Mouse (Mus musculus) lung, postnatal 0 days (tissue): Measurements from ENCODE around the gene Rgl3. TPM values are rescaled to one million over a fixed set of nuclear protein-coding genes. Genes with fewer than 3 reads are reported as not detected.

Experiments
- ATAC-seq: fragments of 200-750 bp; cut with Nextera tagmentation; 2 replicates; pipeline ENCODE4 v1.8.0; 2017; ENCODE audit warnings: moderate library complexity
- DNase-seq: peaks from one replicate; pipeline ENCODE4 v3.0.0-alpha.2; 2016; ENCODE audit warnings: low spot score
- H3K27ac ChIP-seq: fragments of 300-500 bp; sonication (generic); 2 replicates; pipeline ENCODE4 v1.5.1; 2014; ENCODE audit warnings: antibody characterized with exemption, mild to moderate bottlenecking, low read length, mixed read lengths
- H3K27me3 ChIP-seq: fragments of 300-500 bp; sonication (generic); replicated peaks from 2 replicates; pipeline ENCODE4 v1.6.1; 2014; ENCODE audit warnings: low read length, mixed read lengths; ENCODE audit not compliant: insufficient read depth
- H3K36me3 ChIP-seq: fragments of 300-500 bp; sonication (generic); 2 replicates; pipeline ENCODE4 v1.6.1; 2014; ENCODE audit warnings: low read length, mixed read lengths; ENCODE audit not compliant: insufficient read depth
- H3K4me1 ChIP-seq: fragments of 300-500 bp; sonication (generic); 2 replicates; pipeline ENCODE4 v1.6.1; 2014; ENCODE audit warnings: antibody characterized with exemption, low read depth, low read length, mixed read lengths; ENCODE audit not compliant: insufficient read depth
- H3K4me2 ChIP-seq: fragments of 300-500 bp; sonication (generic); replicated peaks from 2 replicates; pipeline ENCODE4 v1.6.1; 2014; ENCODE audit warnings: low read depth, mild to moderate bottlenecking, low read length, moderate library complexity, mixed read lengths
- H3K4me3 ChIP-seq: fragments of 300-500 bp; sonication (generic); 2 replicates; pipeline ENCODE4 v1.5.1; 2014; ENCODE audit warnings: low read depth, low read length
- H3K9ac ChIP-seq: fragments of 300-500 bp; sonication (generic); replicated peaks from 2 replicates; pipeline ENCODE4 v1.6.1; 2014; ENCODE audit warnings: low read depth, mild to moderate bottlenecking
- H3K9me3 ChIP-seq: fragments of 300-500 bp; sonication (generic); 2 replicates; pipeline ENCODE4 v1.6.1; 2016; ENCODE audit warnings: low read length, mixed read lengths
- CTCF ChIP-seq: IDR thresholded peaks from 2 replicates; pipeline ENCODE4 v1.5.1; 2016; ENCODE audit warnings: antibody characterized with exemption, mild to moderate bottlenecking
- EP300 ChIP-seq: IDR thresholded peaks from 2 replicates; pipeline ENCODE4 v1.6.1; 2016; ENCODE audit warnings: antibody characterized with exemption, mild to moderate bottlenecking, control low read depth
- WGBS: fragments of 180-500 bp; shearing (Covaris S2); extraction: QIAGEN DNeasy Blood & Tissue Kit; methylation state at CpG from one replicate; pipeline ENCODE4 v1.1.7; 2014; 5-methylcytosine and 5-hydroxymethylcytosine counted together
- polyA plus RNA-seq: library from polyadenylated mRNA; unstranded; fragments of >200 nt; fragmentation: Nextera tagmentation; extraction: Ambion mirVana; gene quantifications from 2 replicates; pipeline ENCODE4 v1.2.1, GENCODE M21; 2015

The Rgl3 gene
- polyA plus RNA-seq, 1 experiment from 2014 or later, result 6.0 TPM

DNA sequence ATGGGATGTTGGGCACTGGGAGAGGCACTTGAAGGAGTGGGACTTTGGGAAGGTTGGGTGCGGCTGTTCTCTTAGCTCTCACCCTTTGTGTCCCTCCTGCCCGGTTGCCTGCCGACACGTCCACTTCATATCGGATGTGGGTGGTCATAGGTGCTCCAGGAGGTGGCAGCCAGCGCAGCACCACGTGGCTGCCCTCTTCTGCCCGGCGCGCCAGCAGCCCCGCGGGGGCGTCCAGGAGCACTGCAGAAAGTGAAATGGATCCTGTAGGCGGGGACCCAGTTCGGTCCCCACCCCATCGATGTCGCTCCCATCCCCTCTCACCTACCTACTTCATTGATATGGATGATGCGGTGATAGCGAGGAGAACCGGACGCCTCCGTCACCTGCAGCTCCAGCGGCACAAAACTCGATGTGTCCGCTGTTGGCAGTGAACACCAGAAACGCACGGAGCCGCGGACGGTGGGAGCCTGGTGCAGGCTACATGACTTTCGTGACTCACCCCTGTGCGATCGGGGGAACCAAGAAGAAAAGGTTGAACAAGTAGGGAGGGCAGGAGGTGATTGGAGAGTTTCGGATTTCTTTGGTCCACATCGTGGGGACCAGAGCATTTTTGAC lies 27.8 kb downstream of the Rgl3 start:
- TF ChIP-seq EP300, result no peak
- TF ChIP-seq CTCF, result peak; percentile 15; the same call in 1 of the 2 replicates
- WGBS, result 2% methylated on average over 33 of the region's 35 CpGs
- peak; percentile 36 for DNase-seq

GRCm38 (mm10) chr9:21960558-21961208 lies 28.6 kb downstream of the Rgl3 start:
- Histone ChIP-seq H3K36me3 (no peaks in the 10 kb centered on the region), H3K27ac (0 out of 2 replicates have a peak overlapping the region, but pooled peaks have one; percentile 38), H3K4me3 (peak overlapping the region; percentile 37; the same call in 1 of the 2 replicates), H3K27me3 (0 out of 2 replicates have a peak, but pooled peaks cover 7% of the 10 kb centered on the region), H3K4me2 (peak overlapping the region; percentile 17), H3K4me1 (peaks cover 28% of the 10 kb centered on the region), H3K9ac (no peak overlapping the region), H3K9me3 (no peaks in the 10 kb centered on the region)
- no peak for TF ChIP-seq EP300
- peak; percentile 64 for TF ChIP-seq CTCF
- peak; percentile 55 for DNase-seq
- whole genome bisulfite sequencing, result 12% methylated on average over 26 of the region's 26 CpGs
- ATAC-seq, result no peak

More for the DNA sequence above, 27.8 kb downstream of the Rgl3 start:
- Histone ChIP-seq H3K4me2 (peak overlapping the region; percentile 81), H3K9ac (no peak overlapping the region), H3K27ac (no peak overlapping the region), H3K36me3 (no peaks in the 10 kb centered on the region), H3K4me3 (peak overlapping the region; percentile 37; the same call in 1 of the 2 replicates), H3K4me1 (peaks cover 25% of the 10 kb centered on the region), H3K9me3 (no peaks in the 10 kb centered on the region), H3K27me3 (0 out of 2 replicates have a peak, but pooled peaks cover 7% of the 10 kb centered on the region)
- peak; percentile 29; the same call in 1 of the 2 replicates for ATAC-seq

DNA sequence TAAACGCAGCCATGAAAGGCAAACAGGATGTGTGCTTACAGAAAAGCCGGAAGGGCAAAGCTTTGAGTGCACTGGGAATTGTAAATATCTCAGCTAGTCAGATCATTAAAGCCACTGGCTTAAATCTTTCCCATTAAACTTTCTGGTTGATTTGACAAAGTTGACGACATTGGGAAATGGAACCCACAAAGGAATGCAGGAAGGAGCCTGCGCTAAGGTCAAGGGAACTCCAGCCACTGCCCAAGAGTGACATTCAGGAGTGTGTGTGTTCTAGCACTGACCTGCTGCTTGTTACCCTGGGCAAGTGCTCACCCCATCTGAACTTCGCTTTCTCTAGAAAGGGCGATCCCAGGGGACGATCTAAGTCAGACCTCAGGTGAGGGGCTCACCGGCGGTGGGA lies 29.1 kb downstream of the Rgl3 start:
- 0 out of 2 replicates have a peak overlapping the region, but pooled peaks have one; percentile 38 for H3K27ac ChIP-seq
- H3K4me2 ChIP-seq, result peak overlapping the region; percentile 17; the same call in 1 of the 2 replicates
- 39% methylated on average over 9 of the region's 9 CpGs for WGBS
- no peak for TF ChIP-seq EP300
- no peak for TF ChIP-seq CTCF
- H3K4me1 ChIP-seq, result peaks cover 28% of the 10 kb centered on the region
- H3K9ac ChIP-seq, result no peak overlapping the region
- 0 out of 2 replicates have a peak, but pooled peaks cover 7% of the 10 kb centered on the region for H3K27me3 ChIP-seq
- ATAC-seq, result no peak
- DNase-seq, result no peak
- H3K4me3 ChIP-seq, result no peak overlapping the region
- no peaks in the 10 kb centered on the region for H3K9me3 ChIP-seq
- H3K36me3 ChIP-seq, result no peaks in the 10 kb centered on the region

DNA sequence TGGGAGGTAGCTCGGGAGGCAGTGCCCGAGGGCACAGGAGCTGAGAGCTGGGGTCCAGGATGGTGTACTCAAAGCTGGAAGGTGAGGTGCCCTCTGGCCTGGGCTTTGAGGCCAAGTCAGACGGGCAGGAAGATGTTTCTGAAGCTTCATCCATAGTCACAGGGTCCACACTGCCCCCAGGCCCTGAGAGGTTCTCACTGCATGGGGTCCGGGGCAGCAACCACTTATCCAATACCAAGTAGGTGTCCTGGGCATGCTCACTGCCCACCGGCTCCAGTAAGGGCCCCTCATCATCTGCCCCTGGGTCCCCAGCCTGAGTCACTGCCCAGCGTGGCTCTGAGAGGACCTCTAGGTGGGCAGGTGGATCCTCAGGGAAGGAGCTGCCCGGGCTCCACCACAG lies 30.0 kb downstream of the Rgl3 start:
- Histone ChIP-seq H3K4me2 (no peak overlapping the region), H3K9me3 (no peaks in the 10 kb centered on the region), H3K9ac (no peak overlapping the region), H3K36me3 (no peaks in the 10 kb centered on the region), H3K27me3 (0 out of 2 replicates have a peak, but pooled peaks cover 7% of the 10 kb centered on the region), H3K4me3 (no peak overlapping the region), H3K4me1 (peaks cover 28% of the 10 kb centered on the region), H3K27ac (no peak overlapping the region)
- WGBS, result 86% methylated on average over 7 of the region's 7 CpGs
- no peak for DNase-seq
- TF ChIP-seq EP300, result no peak
- no peak for ATAC-seq

- DNase-seq, result no peak
- no peak for ATAC-seq
- Histone ChIP-seq H3K27ac (no peak overlapping the region), H3K4me2 (no peak overlapping the region), H3K36me3 (no peaks in the 10 kb centered on the region), H3K9ac (no peak overlapping the region), H3K9me3 (no peaks in the 10 kb centered on the region), H3K27me3 (0 out of 2 replicates have a peak, but pooled peaks cover 7% of the 10 kb centered on the region), H3K4me1 (peaks cover 28% of the 10 kb centered on the region), H3K4me3 (no peak overlapping the region)
- 80% methylated on average over 5 of the region's 5 CpGs for WGBS
- no peak for TF ChIP-seq CTCF
- TF ChIP-seq EP300, result no peak
These were observed 30.9 kb downstream of the Rgl3 start for GRCm38 (mm10) chr9:21958372-21958771.

- peak; percentile 98 for ATAC-seq
- H3K4me3 ChIP-seq, result peak within 1 kb of the TSS; percentile 73
- peak within 1 kb of the TSS; percentile 94 for H3K27ac ChIP-seq
- no peaks in the 10 kb centered on the region for H3K36me3 ChIP-seq
- H3K9me3 ChIP-seq, result no peaks in the 10 kb centered on the region
- peaks cover 10% of the 10 kb centered on the region; the same call in 1 of the 2 replicates for H3K4me1 ChIP-seq
- 0 out of 2 replicates have a peak, but pooled peaks cover 1% of the 10 kb centered on the region for H3K27me3 ChIP-seq
- H3K4me2 ChIP-seq, result peak within 1 kb of the TSS; percentile 63
- WGBS, result 1% methylated on average over 54 of the region's 54 CpGs
- DNase-seq, result peak; percentile 98
- peak within 1 kb of the TSS; percentile 73; the same call in 1 of the 2 replicates for H3K9ac ChIP-seq
- TF ChIP-seq EP300 (no peak), CTCF (no peak)
These were observed 33.5 kb downstream of the Rgl3 start, which contains the start of gene Swsap1 for GRCm38 (mm10) chr9:21955570-21956281. Gene Swsap1, plus strand, starts transcription at chr9:21955755.
